Mouse (Mus musculus) brain, adult 2 months (tissue): ENCODE data around the gene Fam227a.

Source experiments
- DNase-seq: peaks from one replicate; pipeline ENCODE4 v3.0.0; 2011; ENCODE audit warnings: low read depth, low spot score

Gene Fam227a

DNA sequence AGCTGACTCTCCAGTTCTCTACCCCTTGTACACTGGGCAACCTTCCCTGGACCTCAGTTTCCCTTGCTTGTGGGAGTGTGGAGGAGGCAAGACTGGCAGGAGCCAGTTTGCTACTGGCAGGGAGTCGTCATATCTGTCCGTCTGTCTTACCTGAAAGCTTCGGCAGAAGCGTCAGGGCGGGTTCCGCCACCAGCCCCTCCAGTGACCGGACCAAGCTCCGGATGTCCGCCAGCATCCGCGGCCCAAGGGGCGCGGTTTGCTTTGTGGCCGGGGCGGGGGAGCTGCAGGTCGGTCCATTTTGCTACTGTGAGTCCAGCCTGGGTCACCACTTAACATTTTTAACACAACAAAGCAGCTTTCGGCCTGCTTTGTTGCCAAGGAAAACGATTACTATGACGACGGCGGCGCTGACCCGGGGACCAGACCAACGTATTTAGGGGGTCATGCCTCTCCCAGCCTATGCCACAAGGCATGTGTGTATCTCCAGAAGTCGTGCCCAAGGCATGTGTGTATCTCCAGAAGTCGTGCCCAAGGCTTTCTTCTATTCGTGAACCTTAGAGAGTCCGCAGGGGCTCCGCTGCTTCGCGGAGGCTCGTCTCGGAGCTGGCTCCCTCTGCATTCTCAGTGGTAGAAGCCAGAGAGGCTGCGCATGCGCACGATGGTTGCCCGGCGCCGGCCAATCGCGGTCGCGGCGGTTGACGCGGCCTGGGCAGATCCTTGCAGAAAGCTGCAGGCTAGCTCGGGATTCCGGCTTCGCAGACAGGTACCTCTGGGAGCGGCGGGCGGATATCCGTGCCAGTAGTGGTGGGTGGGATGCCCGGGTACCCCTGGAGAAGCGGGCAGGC is at the start of gene Fam227a, which contains the start of gene Cby1:
Gene Fam227a (minus strand): TSS at position 426 of the 845 bp plus-strand sequence.
Gene Cby1 (plus strand): TSS at position 669 of the 845 bp plus-strand sequence.
- peak; percentile 96 for DNase-seq

DNA sequence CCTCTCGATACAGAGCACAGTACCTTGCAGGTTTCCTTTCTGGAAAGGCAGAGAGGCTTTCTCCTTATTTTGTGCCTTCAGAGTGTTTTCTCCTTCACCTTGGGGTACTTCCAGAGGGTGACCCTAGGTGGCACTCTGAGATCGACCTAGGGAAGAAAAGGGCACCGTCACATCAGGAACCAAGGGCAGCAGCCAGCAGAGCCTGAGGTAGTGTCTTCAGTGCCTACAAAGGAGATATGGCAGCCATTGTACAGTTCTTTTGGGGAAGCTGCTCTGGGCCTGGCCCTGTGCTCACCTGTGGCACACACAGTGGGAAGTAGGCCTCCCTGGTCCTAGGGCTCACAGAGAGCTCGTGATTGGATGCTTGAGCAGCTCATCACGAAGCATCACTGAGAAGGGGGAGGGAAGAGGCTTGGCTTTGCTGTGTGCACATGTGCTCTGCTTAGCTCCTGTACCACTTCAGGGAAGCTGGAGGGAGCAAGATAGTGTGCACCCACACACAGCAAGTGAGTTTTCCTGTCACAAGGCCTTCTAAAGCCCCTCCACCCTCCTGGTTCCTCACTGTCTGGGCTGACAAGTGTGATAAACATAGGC is 49.6 kb upstream of the Fam227a start:
- DNase-seq = peak; percentile 53

DNA sequence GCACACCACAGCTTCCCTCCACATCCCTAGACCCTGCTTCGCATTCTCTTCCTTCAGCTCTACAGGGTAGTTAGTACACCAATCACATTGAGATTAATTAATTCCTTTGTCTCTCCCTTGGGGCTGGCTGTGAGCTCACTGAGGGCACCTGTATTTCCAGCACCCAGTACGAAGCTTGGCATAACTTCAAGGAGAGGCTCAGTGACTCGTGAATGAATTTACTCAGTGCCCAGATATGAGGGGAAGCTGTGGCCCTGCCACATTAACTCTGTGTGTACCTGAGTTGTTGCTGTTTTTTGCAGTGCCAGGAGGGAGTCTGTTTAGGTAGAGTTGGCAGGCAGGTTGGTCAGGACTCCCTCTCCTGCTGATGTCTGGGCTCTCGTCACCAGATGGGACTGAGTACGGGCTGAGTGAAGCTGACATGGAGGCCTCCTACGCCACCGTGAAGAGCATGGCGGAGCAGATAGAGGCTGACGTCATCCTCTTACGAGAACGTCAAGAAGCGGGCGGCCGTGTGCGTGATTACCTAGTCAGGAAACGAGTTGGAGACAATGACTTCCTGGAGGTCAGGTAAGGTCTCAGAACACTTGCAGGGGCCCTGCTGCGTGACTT is 48.0 kb upstream of the Fam227a start:
- DNase-seq = peak; percentile 71

DNA sequence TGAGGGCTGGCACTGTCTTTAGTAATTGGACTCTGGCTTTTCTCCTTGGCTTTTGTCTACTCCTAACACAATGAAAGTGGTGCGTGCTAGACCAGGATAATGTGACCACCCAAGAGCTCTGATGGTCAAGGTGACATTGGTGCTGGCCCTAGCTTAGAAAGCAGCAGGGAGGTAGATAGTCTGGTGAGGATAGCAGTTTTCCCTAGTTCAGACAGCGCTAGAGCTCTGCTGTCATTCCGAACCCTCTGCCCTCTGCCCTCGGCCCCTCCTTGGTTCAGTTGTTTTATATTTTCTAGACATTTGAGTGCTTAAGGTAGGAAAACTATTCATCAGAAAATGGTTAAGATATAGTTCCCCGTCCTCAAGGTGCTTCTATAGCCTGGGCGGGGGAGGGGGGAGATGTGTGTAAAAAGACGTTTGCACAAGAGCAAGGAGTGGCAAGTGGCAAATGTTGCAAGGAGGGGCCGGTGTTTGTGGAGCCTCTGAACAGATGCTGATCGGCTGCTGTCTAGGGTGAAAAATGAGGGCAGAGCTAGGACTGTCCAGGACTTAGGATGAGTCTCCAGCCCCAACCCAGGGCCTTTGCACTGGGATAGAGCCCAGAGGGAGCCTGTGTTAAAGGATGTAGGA is 38.9 kb upstream of the Fam227a start:
- no peak for DNase-seq

DNA sequence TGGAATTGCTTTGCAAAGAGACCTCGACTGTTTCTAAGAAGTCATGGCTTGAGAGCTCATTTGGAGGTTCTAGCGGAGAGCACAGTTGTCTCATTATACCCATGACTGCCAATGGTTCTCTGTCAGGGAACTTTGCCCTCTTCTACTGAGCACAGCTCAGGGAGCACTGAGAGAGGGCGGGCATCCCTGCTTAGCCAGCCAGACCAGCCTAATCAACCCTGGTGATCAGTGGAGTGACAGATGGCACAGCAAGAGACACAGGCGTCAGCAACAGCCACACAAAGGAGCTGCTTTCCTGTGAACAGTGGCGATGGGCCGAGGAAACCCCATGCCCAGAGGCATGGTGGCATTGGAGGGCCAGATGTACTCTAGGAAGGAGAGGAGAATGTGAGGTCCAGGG is 38.3 kb upstream of the Fam227a start:
- DNase-seq = peak; percentile 83

DNA sequence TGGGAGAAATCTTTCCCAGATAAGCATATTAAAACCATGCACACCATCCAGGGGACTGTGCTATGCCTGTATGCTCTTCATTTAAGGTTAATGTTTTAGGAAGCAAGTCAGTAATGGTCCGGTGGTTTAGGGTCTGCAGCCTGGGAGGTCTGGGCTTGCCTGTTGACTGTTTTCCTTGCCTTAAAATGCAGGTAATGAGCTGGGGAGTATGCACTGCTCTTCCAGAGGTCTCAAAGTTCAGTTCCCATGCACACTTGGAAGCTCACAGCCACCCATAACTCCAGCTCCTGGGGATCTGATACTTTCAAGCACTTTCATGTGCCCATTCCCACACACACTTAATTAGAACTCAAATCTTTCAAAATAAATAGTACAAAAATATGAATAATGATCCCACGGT is 37.8 kb upstream of the Fam227a start:
- DNase-seq = no peak

DNA sequence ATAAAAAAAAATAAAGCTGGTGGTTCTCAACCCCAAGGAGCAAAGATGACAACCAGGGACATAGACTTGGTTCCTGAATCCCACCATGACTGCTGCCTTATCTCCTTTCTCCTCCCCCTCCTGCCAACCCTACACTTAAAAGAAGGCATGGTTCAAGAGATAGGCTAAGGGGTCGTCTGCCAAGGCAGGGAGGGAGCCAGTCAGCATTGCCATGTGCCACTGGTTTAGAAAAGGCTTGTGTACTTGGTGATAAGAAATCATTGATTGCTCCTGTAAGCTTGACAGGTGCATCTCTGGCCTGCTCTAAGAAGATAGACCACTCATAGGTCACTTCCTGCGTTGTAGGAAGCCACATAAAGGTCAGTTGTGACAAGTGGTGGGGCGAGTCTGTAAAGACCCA is 36.8 kb upstream of the Fam227a start:
- DNase-seq = no peak

DNA sequence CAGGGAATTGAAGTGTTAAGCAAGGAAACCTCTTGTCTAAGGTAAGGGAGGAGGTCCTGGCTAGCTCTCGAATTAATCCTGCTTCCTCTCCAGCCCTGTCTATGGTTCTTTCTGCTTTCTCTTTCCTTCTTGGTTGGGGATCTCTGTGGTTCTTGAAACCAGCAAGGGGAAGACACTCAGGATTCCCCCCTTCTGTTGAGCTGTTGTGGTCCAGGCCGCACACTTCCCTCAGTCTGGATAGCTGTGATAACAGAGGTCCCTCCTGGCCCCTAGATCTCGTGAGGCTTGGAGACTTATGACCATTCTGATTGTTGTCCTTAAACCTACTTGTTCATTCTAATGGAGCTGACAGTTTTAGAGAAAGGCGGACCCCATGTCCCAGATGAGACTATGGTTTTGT is 35.8 kb upstream of the Fam227a start:
- DNase-seq = no peak

DNA sequence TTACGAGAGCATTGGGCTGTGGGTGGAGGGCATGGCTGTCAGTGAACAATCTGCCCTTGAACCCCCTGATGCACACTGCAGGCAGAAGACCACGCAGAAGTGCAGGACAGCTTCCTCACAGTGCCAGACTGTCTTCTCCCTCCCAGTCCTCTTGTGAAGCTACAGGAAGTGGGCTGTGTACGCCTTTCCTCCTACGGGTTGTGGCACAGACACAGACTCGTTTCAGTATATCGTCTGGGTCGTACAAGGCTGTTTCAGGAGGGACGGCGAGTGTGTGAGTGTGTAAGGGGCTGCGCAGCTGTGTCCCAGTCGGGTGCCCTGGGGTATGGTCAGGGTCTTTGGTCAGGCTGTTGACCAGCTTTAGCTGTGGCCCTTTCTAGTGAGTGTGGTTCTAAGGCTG is 35.0 kb upstream of the Fam227a start:
- DNase-seq = peak; percentile 45

DNA sequence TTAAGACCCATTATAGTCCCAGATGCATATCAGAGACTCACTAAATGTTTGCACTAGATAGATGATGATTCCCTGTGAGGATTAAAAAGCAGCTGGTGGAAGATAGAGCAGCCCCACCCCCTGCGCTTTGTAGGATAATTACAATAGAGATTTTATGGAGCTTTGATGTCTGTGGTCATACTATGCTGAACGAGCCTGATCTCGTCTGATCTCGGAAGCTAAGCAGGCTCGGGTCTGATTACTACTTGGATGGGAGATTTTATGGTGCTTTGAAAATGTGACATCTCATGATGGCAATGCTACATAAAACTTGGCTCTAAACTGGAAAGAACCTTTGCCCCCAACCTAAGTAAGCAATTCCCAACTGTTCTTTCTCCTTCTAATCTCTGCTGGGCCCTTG is 33.6 kb upstream of the Fam227a start:
- no peak for DNase-seq

DNA sequence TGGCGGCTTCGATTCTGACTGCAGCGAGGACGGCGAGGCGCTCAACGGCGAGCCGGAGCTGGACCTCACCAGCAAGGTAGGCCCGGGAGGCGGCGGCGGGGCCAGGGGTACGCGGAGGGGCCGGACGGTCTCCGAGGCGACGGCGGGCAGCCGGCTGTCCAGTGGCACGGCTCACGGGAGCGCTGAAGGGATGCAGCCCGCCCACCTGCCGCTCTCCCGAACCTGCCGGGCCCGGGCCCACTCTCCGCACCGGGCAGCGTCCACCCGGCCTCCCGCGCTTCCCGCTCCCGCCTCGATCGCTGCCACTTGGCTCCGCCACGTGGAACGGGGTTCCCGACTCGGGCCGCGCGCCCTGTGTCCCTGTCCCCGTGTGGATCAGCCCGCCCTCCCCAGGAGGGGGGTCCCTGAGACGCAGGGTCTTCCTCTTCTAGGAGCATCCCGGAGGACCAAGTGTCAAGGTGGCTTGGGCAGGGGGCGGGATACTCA is 32.3 kb upstream of the Fam227a start:
- no peak for DNase-seq

DNA sequence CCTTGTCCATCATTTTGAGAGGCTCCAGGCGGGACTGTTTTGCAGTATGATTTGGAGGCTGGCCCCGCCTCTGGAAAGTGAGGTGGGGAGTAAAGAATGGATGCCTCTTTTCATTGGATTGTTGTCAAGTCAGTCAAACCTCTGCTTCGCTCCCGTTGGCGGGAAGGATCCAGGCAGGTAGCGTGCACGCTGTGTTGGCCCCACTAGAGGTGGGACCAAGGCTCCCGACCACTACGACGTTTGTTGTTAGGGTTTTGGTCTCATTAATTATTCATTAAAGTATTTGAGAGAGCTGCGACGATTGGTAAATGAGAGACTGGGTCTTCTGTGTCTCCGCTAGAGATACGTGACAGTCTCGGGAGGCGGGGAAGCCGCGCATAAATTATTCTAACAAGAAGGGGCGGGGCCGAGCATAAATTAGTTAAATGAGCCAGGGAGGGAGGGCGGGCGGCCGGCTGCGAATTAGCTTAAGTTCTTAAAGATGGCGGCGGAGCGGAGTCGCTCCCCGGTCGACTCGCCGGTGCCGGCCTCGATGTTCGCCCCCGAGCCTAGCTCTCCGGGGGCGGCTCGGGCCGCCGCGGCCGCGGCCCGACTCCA is 31.8 kb upstream of the Fam227a start, which contains the start of gene Gtpbp1:
Gene Gtpbp1 (plus strand): TSS at position 420 of the 597 bp plus-strand sequence.
- peak; percentile 100 for DNase-seq

DNA sequence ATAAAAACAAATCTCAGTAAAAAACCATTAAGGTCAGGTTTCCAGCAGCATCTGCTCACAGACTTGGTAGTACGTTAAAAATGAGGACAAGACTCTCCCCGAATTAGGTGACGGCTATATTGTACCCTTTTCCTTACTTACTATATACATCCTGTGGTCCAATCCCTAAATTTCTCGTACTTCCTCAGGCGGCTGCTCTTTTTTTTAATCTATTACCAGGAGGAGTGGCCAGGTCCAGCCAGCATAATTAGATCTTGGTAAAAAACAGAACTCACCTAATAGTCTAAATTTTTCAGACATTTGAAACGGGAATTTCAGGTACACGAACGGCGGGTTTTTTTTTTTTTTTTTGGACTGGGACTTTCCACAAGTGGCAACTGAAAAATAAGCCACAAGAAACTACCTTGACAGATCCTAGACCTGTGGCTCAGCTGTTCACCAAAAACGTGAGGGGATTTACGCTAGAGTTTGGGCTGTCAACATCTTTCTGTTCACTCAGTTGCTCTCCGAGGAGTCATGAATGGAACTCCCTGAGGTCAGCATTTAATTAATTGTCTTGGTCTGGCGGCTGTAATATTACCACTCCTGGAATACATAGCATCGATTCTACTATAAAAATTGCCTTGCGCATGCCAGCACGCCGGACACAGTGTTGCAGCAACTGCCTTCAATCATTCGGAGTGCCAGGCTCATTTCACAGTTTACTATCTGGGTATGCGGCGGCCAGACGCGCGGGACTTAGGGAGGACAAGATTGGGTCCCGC is 31.1 kb upstream of the Fam227a start:
- DNase-seq = no peak

DNA sequence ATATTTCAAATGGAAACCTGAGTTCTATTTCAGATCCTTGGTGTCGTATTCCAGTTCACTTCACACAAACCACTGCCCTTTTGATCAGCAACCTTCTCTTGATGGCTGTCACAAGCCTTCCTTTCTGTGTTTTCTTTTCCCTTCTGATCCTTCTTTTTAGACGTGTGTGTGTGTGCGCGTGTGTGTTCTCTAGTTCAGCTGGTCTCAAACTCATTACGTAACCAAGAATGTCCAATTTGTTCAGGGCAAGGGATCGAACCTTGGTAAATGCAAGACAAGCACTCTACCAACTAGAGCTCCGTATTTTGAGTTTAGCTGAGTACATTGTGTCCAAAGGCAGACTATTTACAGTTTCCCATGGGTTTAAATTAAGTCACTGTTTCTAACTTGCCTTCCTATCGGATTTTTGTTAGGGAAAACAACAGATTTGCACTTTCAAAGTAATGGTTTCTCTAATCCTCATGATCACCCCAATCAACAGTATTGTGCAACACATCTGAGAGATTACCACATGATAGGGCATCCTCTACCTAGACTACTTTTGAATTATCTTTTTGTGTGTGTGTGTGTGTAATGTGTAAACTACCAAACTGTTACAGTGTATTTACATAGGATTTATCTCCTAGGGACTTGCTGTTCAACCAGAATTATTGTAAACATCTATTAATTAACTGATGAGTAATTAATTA is 29.7 kb upstream of the Fam227a start:
- no peak for DNase-seq

DNA sequence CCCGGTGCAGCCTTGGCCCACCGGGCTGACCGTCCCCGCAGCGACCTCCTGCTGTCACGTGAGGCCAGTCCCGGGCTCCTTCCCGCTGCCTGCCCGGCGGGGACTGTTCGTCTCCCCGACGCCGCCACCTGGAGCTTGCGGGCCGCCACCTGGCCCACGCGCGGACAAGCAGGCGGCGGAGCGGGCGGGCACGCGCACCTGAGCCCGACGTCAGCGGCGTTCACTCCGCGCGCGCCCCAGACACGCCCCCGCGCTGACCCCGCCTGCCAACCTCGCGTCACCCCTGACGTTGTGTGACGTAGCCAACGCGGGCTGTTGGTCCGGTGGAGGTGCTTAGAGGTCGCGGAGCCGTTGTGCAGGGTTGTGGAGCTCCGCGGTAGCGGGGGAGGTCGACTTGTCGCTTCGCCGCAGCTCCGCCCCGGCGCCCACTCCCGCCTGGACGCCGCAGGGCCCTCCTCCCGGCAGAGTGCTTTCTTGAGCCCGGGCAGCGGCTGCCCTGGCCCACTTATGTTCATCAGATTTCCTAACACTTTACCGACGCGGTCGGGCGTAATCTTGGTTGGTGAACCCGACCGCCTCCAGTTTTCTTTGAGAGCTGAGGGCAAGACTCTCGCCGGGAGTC is 29.0 kb upstream of the Fam227a start, which contains the start of gene Josd1:
Gene Josd1 (minus strand): TSS at position 274 of the 622 bp plus-strand sequence.
- DNase-seq = peak; percentile 98

DNA sequence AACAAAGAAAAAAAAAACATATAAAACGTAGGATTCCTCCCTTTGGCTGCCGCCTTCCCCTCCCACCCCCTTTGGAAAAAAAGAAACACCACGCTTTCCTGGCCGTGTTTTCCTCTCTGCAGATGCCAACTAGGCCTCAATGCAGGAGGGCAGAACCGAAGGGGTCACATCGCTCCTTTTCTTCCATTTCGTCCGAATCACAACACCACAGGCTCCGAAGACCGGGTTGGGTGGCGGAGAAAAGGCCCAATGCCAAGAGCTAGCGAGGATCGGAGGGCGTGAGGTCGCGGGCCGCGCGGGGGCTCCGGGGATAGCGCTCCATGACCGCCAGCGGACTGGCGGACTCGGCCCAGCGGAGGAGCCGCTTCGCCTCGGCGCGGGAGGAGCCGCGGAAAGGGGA is 28.4 kb upstream of the Fam227a start:
- peak; percentile 58 for DNase-seq

DNA sequence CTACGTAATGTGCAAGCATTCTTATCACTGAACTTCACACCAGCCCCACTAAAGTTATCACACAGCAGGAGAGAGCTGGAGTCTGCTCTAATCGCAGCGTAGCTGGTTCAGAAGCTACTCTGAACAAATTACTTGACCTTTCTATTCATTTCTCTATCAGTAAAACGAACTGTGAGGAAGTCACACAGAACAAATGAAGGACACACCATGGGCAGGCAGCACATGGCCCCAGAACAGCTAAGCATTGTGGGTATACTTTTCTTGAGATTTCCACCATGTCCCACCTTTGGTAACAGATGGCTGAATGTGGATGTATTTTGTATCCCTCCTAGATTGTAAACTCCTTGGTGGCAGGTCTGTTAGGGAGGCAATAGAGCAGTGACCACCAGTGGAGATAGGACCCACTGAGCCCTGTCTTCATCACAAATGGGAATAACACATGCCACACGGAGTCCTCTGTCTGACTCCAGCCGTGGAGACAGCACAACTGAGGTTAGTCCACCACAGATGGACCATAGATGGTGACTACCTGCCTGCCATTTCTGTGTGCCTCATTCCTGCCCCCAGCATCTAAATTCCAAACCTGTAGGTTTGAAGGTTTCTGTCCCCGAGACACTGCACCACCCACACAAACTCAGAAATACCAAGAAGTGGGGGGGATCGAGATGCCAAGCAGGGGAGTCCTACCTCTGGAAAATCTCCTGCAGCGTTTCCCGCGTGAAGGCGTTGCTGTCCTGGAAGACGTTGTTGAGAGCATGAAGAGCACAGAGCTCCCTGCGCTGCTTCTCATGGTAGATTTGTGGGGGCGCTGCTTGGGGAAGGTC is 27.5 kb upstream of the Fam227a start:
- DNase-seq = peak; percentile 45

DNA sequence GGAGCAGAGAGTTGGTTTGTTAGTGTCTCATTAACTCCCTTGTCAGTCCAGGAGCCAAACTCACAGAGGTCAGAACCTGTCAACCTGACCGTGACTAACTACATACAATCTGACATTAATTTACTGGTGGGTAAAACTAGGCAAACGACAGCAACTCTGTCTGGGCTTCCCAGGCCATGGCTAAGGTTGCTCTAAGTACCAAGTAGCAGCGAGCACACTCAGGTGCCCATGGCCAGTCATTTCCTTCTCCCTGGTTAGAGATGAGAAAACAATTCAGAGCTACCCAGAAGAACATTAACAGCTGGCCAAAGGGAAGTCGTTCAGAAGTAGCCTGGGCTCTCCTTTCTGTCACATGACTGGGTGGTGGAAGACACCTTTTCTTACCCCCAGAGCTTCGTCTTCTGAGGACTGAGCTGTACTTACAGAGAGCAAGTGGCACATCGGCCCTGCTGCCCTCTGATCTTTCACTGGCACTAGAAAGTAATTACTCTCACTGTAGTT is 26.4 kb upstream of the Fam227a start:
- DNase-seq = no peak

DNA sequence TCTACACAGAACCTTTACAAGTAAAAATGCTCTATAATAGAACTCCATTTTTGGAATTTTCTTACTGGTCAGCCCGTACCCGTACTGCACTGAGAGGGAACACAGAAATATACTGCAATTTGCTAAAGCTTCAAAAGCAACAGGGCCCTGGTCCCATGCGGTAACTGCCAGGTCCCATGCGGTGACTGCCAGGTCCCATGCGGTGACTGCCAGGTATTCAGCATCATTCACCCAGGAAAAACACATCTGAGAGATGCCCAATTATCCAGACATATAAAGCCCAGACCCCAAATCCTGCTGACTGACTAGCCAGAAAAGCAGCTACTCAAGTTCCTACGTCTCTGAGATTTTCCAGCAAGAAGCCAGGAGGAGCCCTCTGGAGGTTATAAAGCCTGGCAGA is 25.9 kb upstream of the Fam227a start:
- DNase-seq = no peak
